Mouse (Mus musculus): ENCODE results near the gene Bmp8a.
A peak's percentile ranks its signal among the peaks of the same experiment; 100 is the strongest.
"Not testable (repeated sequence)": the region's sequence is repeated elsewhere in the genome, so short reads cannot be mapped to it uniquely, and the experiment has no call there.

Bmp8a gene

DNA sequence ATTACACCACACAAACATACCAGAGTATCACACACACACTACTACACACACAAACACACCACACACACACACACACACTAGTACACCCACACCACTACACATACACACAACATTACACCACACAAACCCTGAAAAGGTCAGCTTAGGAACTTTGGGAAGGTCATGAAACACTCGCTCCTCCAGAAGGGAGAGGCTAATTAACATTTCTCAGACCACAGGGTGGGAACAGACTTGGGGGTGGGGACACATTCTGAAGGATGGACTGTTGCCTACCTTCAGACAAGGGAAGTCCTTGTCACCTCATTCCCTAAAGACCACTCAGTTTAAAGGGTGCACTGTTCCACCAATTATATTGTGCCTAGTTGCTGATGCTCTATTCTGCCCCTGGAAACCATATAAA lies 11.1 kb downstream of the Bmp8a start:
- DNase-seq (ENCODE audit: low spot score in 2 of 2), result not testable (repeated sequence)

DNA sequence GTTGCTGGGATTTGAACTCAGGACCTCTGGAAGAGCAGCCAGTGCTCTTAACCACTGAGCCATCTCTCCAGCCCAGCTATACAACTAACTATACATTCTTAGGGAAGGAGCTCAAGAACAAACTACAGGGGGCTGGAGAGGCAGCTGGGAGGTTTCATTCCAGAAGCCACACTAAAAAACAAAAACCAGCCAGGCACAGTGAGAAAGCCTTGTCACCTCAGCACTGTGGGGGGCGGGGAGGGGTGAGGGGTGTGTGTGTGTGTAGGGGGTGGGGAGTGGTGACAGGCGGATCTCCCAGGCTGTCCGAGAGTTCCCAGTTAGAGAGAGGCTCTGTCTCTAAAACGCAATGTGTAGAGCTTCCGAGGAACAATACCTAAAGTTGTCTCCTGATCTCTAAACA lies 11.7 kb downstream of the Bmp8a start:
- DNase-seq (ENCODE audit: low spot score in 2 of 2), result no peak

DNA sequence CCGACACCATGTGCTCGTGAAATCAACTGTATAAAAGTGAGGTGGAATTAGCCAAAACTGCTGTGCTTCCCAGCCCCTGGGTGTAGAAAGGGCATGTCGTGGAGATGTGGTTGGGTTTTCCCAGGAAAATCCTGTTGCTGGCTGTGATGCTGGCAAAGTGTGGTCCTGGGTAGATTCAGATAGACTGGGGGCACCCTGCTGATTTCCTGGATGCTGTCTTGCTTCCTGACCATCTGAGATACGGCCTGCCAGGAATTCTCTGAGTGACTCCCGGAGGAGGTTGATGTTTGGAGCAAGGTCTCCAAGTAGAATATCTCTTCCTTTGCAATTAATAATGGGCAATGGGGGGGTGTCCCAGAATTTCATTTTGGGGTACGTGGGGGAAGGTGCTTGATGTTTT lies 14.1 kb downstream of the Bmp8a start:
- DNase-seq (ENCODE audit: low spot score in 2 of 2), result no peak

DNA sequence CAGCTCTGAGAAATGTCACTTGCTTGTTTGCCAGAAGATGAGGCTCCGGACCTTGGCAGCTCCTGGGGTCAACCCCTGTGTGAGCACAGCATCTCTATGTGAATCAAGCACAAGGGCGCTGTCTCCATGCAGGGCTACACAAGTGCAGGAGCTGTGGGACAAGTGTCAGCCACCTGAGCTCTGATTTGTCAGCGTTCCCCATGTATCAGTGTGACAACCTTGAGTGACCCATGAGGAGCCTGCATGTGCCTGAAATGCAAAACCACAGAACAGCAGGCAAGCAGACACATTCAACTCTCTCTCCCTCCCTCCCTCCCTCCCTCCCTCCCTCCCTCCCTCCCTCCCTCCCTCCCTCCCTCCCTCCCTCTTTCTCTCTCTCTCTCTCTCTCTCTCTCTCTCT lies 15.4 kb downstream of the Bmp8a start:
- DNase-seq (ENCODE audit: low spot score in 2 of 2), result no peak

DNA sequence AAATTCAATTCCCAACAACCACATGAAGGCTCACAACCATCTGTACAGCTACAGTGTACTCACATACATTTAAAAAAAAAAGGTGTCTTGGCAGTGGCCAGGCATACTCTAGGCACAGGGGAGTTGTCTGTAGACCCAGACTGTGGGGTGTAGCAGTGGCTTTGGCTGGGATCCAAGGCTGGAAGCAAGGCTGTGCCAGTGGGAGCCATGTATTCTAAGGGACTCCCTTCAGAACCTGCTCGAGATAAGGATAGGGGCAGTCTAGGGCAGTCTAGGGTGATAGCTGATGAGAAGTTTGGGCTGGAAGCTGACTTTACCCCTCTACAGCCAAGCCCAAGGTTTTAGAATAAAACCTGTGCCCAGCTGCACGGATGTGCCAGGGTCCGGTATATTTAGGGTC lies 17.0 kb downstream of the Bmp8a start:
- DNase-seq (ENCODE audit: low spot score in 2 of 2), result no peak

DNA sequence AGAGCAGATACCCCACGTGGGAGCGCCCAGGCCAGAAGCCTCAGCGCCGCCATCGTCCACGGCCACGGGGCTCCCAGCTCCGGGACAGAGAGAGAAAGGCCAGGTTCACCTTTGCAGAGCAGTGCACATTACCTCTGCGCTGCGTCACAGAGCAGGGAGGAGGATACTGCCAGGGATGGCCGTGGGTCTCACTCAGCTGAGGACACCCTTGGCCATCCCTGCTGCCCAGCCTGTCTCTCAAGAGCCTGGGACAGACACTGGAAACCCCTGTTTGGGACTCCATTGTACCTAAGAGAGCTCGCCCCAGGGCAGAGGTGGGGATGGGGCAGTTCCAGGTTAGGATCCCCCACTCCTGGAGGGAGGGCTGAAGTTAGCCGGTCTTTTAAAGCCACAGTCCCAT lies 19.5 kb downstream of the Bmp8a start, which contains the start of gene Oxct2a:
Gene Oxct2a, minus strand, starts transcription at position 101 of the 400 bp plus-strand sequence.
- no peak for DNase-seq (ENCODE audit: low spot score in 2 of 2)

DNA sequence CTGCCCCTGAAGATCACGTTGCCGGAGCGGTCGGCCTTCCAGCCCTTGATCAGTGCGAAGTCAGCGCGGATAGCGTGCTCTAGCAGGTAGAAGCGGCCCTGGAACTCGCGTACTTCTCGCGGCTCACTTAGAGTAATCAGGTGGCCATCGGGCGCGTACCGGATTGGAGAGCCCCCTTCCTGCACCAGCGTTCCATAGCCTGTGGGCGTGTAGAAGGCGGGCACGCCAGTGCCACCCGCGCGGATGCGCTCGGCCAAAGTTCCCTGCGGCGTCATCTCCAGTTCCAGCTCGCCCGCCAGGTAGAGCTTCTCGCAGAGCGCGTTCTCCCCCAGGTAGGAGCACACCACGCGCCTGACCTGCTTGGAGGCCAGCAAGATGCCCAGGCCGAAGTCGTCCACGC lies 20.1 kb downstream of the Bmp8a start:
- peak; percentile 37 to 45 for DNase-seq (ENCODE audit: low spot score in 2 of 2)

DNA sequence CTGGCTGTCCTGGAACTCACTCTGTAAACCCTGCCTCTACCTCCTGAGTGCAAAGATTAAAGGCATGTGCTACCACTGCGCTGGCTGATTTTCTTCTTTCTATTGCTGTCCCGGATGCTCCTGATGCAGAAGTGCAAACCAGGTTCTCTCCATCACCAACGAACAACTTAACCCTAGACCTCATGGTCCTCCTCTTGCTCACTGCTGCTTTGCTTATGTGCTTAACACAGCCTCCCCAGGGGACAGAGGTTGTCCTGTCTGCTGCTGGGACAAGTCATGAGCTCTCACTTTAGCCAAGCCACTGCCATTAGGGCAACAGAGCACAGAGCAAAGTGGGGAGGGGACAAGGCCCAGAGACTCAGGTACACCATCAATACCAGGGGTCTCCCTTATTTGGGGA lies 28.6 kb downstream of the Bmp8a start:
- no peak for DNase-seq (ENCODE audit: low spot score in 2 of 2)

DNA sequence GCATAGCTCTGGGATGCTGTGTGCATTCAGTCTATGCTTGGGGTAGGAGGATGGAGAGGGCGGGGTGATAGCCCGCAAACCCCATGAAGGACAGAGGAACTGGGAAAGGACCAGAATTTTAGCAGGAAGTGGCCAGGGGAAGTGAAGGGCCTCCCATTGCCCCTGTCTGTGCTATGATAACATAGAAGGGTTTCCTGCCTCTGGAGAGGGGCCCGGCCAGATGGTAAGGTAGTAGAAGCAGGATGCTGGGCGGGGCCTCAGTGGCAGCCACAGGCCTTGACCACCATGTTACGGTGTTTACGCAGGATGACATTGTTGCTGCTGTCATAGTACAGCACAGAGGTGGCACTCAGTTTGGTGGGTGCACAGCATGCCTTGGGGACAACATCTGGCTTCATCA lies 30.0 kb downstream of the Bmp8a start:
- DNase-seq (ENCODE audit: low spot score in 2 of 2), result no peak

DNA sequence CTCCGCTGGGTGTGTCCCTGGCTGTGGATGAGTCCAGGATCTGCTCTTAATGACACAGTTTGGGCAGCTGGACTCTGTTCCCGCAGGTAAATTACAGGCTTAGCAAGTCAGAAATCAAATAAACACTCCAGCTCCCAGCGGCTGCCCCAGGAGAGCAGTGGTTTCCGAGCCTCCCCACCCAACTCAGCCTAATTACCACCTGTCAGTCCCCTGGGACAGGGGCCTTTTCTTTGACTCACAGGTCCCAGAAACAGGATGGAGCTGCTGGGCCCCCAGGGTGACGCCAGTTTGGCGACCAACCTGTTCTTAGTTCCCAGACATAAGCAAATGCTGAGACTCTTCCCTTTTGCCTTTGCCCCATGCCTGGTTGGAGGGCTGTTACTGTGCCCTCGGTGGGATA lies 31.2 kb downstream of the Bmp8a start:
- DNase-seq (ENCODE audit: low spot score in 2 of 2), result no peak

DNA sequence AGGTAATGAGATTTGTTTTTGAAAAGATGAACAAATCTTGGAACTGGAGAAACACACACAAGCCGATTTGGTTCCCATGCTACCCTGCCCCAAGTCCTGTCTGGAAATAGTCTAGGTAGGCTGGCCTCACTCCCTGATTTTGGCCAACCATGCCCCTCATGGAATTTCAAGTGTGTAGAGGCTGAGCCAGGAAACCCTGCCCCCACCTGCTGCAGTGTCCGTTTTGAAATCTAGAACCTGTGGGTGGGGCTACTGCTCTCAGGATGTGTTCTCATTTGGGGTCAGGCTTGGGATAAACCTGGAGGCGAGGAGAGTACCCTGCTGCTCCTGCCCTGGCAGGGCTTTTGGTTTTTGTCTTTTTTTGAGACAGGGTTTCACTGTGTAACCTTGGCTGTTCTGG lies 34.8 kb downstream of the Bmp8a start:
- DNase-seq (ENCODE audit: low spot score in 2 of 2), result no peak

DNA sequence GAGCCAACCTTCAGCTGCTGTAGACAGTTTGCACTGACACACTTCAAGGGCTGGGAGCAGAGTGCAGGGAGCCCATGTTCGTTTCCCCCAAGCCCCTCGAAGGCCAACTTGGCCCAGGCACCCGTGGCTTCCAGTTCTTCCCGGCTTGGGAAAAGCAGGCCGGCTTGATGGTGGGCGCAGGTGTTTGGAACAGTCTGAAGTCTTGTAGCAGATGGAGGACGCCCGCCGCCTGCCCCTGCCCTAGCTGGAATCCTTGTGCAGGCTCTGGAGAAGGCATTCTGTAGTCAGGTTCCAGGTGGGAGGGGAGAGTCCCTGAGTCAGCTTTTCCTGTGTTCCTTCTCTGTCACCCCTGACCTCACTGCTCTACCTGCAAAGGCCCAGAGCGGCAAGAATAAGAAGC lies 36.1 kb downstream of the Bmp8a start:
- peak; percentile 48 to 56 for DNase-seq (ENCODE audit: low spot score in 2 of 2)

DNA sequence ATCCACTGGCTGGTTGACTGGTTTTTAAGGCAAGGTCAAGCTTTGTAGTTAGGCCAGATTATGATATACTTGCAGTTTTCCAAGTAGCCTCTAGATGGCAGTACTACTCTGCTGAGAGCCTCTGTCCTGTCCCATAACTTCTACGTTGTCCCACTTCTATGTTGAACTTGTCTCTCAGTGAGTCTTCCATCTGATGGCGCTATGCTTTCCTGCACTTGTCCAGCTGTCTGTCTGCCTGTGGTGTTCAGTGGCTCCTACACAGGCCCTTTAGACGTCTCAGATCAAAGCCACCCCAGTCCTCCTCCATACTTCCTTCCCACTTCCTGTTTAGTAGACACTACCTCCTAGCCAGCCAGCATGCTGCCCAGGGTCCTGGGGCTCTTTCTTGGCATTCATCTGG lies 37.3 kb downstream of the Bmp8a start:
- DNase-seq (ENCODE audit: low spot score in 2 of 2), result no peak

DNA sequence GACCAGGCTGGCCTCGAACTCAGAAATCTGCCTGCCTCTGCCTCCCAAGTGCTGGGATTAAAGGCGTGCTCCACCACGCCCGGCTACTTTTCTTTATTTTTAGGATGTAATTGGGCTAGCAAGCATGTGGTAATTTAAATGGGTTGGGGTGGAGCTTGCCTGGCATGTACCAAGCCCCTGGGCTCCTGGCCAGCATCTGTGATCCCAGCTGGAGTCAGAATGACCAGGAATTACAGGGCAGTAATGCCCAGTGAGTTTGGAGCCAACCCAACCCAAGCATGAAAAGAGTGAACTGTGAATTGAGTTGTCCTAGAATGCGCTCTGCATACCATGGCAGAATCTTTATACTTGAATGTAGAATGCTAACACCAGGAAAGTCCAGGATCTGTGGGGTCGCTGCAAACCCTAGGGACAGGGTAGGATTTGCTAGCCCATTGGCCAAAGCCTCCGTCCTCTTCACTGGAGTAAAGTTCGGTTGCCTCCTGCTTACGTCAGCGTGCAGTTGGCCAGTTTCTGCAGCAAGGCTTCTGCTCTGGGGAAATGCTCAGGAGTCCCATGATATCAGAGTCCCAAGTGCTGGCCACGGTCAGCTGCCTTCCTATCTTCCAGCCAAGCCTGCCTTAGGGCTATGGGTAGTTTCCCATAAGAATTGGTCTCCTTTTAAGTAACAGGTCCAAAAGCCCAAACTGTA lies 43.9 kb downstream of the Bmp8a start:
- peak; percentile 50 to 52 for DNase-seq (ENCODE audit: low spot score in 2 of 2)

DNA sequence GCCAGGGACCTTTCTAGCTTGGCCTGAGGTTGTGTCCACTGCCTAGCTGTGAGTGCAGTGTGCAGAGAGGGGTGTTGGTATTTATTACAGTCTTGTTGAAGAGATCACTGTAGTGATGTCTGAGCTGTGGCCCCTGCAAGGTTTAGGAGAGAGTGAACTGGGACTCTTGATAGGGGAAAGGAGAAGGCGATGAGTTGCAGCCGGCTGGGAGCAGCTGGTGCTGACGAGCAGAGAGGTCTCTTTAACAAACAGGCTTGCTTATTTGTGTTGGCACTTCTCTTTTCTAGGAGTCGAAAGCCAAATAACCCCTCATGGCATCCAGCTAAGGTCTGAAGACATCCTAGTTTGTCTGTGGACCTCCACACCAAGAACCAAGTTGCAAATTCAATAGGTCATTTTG lies 44.8 kb downstream of the Bmp8a start:
- no peak for DNase-seq (ENCODE audit: low spot score in 2 of 2)

DNA sequence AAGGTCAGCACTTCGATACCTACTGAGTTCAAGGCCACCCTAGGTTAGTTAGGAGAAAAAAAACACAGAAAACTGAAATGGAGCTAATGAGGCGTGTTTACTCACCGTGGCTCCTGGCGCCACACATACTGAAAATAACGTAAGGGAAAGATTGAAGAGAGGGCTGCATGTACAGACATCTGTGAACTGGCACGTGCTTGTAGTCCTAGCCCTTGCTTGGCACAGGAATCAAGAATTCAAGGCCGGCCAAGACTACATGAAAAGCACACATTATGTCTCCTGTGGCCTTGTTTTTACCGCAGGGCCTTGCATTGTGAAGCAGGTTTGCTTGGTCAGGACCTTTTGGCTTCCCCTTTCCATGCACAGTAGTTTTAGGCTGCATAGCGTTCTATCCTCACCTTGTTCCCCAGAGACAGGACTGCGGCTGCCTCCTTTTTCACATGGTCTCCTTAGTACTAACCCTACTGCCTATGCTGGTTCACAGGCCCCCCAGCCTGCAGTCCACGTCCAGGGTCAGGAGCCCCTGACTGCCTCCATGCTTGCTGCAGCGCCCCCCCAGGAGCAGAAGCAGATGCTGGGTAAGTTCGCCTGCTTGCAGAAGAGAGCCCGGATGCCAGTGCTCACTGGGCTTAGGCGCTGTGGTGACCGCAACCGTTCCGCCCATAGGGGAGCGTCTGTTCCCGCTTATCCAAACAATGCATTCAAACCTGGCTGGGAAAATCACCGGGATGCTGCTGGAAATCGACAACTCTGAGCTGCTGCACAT lies 45.7 kb downstream of the Bmp8a start:
- DNase-seq (ENCODE audit: low spot score in 2 of 2), result no peak

DNA sequence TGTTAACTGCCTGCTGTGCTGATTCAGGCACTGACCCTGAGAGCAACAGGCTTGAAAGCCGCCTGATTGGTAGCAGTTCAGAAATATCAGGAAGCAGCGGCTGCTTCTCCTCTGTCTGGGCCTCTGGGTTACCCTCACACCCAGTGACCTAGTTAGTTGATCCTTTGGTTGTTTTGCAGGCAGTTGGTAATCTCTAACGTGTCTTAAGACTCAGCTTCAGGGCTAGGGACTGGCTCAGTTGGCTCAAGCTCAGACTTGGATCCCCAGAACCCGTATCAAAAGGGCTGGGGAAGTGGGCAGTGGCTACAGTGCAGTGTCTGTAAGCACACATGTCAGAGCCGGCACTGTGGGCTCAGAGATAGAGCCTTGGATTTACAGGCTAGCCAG lies 46.9 kb downstream of the Bmp8a start:
- DNase-seq (ENCODE audit: low spot score in 2 of 2), result no peak

DNA sequence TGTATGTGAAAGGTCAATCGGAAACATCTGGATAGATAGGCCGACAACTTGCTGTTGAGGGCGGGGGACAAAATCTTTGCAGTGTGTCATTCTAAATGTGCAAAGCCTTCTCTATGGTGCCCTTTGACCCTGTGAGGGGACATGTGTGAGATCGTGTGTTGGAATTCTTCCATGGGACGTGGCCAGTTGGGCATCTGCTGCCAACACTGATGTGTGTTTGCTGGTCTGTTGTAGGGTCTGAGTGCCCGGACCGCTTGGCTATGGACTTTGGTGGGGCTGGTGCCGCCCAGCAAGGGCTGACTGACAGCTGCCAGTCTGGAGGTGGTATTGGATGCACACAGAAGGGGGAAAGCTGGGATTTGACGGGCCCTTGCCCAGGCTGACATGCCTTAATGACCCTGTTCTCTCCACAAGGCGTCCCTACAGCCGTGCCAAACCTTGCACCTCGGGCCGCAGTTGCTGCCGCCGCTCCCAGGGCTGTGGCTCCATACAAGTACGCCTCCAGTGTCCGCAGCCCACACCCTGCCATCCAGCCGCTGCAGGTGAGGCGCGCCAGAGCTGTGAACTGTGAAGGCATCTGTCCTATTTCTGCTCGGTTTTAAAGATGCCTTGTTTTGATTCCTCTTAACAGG lies 47.4 kb downstream of the Bmp8a start:
- DNase-seq (ENCODE audit: low spot score in 2 of 2), result no peak

DNA sequence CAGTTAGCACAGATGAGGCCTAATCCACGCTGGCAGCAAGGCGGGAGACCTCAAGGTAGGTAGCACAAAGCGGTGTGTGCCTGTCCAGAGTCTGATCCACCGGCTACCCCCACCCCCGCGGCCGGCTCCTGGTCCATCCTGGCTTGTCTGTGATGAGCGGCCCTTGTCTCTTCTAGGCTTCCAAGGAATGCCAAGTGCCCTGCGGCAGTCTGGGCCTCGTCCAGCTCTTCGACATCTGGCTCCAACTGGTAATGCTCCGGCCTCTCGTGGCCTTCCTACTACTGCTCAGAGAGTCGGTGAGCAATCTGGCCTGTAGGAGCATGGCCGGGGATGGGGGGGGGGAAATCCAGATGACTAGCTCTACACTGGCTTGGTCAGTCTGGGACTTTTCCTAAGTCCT lies 48.0 kb downstream of the Bmp8a start:
- DNase-seq (ENCODE audit: low spot score in 2 of 2), result not testable (repeated sequence)

DNA sequence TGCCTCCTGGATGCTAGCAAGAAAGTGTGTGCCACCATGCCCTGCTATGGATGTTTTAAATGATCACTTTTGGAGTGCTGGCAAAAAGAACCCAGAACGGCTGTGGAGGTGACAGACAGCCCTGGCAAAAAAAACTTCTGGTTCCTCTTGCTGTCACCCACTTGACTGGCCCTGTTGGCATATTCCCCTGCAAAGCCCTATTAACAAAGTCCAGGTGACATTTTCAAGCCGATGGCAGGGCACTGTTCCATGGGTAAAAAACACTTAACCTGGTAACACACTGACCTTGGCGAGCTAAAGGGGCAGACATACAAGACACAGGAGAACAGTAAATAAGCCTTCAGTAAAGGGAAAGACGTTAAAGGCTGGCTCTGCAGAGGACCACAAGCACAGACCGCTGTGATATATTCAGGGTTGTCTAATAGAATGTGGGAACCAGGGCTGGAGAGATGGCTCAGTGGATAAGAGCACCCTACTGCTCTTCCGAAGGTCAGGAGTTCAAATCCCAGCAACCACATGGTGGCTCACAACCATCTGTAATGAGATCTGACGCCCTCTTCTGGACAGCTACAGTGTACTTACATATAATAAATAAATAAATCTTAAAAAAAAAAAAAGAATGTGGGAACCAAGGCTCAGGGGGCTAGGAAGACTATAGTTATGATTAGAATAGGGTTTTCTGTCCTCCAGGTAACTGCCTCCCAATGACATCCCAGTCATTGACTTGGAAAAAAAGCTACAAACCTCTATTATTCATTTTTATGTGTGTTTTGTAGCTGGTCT lies 49.2 kb downstream of the Bmp8a start:
- DNase-seq (ENCODE audit: low spot score in 2 of 2), result no peak

DNA sequence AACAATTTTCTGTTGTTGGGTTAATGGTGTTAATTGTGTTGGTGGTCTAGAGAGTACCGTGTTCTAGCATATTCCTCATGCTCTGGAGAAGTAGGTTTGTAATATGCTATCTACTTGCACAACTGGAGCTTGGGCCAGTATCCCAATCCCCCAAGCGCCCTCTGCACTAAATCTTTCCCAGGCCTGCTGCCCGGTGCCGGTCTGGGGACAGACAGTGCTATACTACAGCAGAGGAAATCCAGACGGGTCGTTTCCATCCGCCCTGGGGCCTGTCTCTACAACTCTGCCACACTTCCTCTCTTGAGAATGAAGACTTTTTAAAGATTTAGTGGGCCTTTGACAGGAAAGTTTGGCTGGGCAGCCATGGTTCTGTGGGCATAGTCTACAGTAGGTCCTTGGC lies 50.1 kb downstream of the Bmp8a start:
- DNase-seq (ENCODE audit: low spot score in 2 of 2), result no peak

DNA sequence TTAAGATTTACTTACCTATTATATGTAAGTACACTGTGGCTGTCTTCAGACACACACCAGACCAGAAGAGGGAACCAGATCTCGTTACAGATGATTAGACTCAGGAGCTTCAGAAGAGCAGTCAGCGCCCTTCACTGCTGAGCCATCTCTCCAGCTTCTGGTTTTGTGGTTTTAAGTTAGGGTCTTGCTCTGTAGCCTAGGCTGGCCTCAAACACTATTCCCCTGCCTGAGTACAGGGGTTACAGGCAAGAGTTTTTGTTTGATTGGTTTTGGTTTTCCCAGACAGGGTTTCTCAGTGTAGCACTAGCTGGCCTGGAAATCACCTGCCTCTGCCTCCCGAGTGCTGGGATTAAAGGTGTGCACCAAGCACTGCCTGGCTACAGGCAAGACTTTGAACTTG lies 50.7 kb downstream of the Bmp8a start:
- no peak for DNase-seq (ENCODE audit: low spot score in 2 of 2)
